Mouse (Mus musculus): ENCODE measurements at regions not wholly inside any gene's neighbourhood (a gene's known extent, or its start where the extent isn't known, plus 50 kb on each side); places are given as distances from the start of the nearest gene placed in this dataset.
A peak's percentile ranks its signal among the peaks of the same experiment; 100 is the strongest.

DNA sequence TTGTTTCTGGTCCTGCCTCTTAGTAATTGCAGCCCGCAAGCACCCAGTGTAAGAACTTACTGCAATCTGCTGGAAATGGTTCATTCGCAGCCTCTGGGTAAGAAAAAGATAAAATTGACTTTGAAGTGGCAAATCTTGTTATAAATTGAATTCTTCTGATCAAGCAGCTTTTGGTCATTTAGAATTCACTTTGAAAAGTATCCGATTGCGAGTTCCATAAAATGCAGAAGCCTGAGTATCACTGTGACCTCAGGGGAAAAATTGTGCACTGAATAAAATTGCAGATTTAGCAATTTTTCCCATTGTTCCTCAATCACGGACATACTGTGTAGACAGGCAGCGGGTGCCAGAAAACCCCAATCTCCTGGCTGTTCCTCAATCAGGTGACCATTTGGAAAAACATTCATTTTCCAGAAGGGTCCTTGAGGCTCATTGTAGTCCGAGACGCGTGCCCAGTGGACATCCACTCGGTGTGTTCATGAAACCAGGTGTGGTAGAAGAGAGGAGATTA lies 320.4 kb downstream of the Cmpk2 start:
- no peak for DNase-seq (ENCODE audit: low spot score in 2 of 2)

DNA sequence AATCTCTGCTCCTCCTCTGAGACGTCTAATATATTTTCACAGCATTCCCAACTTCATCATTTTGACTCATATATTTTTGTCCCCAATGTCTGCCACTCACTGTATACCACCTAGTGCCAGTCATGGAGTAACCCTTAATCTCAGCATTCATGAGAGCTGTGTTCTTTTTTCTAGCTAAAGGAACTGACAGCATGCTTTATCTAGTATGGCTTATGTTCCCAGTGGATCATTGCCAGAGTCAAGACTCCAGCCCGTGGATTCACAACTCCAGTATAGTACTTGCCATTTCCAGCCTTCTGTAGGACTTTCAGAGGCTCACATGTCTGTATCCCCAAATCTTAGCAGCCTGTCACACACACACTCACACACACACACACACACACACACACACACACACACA lies 316.5 kb downstream of the Cmpk2 start:
- no peak for DNase-seq (ENCODE audit: low spot score in 2 of 2)

DNA sequence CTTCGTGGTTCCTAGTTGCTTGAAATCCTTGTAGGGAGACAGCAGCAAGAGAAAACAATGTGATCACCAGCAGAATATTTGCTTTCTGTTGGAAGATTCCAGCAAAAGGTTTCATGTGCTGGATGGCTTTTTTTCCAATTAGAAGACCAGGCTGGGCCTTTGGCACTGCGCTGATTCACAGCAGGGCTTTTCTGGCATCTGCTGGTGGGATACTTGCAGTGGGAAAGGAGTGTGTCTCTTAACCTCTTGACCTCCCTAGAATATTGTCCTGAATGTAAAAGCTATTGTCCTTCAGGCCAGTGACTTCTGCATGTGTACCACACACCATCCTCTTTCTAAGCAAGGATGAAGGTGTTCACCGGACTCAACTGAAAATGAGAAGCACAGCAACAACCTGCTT lies 315.4 kb downstream of the Cmpk2 start:
- no peak for DNase-seq (ENCODE audit: low spot score in 2 of 2)

DNA sequence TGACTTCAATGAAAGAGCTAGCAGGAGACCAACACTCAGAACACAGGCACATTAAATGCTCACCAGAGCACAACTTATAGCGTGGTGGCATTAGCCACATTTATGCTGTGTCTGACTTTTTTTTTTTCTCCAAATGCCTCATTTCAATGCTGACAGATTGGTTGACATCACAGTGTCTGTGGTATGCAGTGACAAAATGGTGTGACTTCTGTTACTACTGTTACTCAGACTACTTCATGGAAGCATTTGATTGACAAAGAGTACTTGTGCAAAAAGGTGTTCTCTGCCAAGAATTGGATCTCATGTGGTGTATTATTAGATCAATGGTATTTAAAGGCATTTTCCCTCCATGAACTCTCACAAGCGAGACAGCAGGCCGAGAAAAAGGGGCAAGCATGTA lies 314.8 kb downstream of the Cmpk2 start:
- no peak for DNase-seq (ENCODE audit: low spot score in 2 of 2)

DNA sequence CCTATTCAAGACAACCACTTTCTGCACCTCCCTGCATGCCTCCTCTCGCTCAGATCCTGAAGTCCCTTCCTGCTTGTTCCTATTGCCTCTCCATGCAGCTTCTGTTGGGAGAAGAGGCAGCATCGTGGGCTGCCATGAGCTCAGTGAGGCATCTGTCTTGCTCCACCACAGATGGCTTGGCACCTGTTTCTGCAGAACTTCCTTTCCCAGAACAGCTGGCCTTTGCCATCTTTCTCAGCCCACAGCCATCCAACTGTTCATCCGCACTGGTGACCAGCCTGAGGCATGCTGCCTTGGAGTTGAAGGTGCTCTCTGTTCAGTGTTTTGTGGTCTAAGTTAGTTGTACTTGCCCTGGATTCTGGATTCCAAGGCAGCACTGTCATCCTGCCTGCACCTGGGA lies 312.5 kb downstream of the Cmpk2 start:
- peak; percentile 29 to 34 for DNase-seq (ENCODE audit: low spot score in 2 of 2)

DNA sequence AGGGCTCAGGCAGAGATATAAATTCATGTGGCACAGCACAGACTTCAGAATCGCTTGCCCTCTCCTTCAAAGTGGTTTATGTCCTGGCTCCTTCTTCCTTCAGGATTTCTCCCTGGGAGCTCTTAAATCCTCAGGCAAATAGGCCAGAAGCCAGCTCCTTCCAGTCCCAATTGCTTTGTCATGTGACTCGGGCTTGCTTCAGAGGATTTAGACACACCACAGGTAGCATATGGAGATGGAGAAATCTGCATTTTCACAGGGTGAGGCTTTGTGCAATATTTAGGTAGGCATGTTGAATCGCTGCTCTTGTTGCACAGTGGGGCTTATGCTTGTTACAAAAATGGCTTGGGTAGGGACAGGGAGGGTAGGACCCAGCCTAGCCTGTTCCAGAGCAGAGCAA lies 309.8 kb downstream of the Cmpk2 start:
- no peak for DNase-seq (ENCODE audit: low spot score in 2 of 2)

DNA sequence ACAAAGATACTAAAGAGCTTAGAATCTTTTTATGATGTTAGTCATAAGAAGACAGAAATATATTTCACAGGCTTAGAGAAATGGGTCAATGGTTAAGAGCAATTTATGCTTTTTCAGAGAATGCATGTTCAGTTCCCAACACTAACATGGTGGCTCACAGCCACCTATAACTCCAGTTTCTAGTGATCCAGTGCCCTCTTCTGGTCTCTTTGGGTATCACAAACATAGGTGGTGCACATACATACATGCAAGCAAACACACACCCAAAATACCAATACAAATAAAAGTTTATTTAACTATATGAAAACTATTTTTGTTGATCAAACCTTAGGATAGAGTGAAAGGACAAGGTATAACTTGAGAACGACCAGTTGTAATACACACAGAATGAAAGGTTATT lies 308.0 kb downstream of the Cmpk2 start:
- no peak for DNase-seq (ENCODE audit: low spot score in 2 of 2)

DNA sequence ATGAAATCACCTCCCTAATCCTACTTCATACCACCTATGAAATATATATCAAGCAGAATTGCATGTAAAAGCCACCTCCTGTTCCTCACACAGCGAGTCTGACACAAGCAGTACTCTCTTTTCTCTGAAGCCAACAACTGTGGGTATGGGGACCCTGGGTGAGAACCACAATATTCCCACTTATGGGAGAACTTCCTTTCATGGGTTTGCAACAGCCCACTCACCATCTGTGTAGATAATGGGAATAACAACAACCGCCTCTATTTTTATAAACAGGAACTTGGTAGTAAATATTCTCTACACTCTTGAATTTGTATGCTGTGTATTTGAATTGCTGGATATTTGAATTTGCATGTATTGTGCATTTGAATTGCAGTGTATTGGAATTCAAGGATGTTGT lies 305.0 kb downstream of the Cmpk2 start:
- no peak for DNase-seq (ENCODE audit: low spot score in 2 of 2)

DNA sequence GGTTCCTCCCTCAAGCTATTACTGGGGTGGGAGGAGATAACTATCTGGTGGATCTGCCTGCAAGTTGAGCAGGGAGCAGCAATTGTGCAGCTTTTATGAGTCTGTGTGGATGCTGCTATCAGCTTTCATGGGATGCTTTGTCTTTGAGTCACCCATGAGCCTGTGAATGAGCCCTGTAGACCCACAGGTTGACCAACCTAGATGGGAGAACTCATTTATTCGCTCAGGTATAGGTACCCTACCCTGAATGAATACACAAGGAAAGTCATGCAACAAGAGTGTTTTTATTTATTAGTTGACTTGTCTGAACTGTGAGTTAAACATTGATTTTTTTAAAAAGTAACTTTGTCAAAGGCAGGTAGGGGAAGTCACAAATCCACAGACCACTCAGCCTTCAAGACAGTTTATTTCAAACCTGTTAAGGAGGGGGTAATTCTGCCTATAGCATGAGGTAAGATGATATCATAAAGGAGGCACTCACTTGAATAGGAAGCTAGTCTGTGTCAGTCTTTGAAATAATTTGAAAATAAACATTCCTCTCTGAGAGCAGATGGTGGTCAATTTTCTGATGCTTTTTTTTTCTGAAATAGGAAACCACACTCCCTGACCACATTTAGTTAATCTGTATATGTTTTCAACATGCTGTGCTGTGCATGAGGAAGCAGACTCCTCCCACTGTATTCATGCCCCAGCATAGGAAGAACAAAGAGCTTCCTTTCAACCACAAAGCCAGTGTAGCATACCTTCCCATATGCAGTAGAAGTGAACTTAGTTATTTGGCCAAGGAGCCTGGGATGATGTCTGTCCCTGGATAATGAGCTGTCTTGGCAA lies 302.0 kb downstream of the Cmpk2 start:
- no peak for DNase-seq (ENCODE audit: low spot score in 2 of 2)

DNA sequence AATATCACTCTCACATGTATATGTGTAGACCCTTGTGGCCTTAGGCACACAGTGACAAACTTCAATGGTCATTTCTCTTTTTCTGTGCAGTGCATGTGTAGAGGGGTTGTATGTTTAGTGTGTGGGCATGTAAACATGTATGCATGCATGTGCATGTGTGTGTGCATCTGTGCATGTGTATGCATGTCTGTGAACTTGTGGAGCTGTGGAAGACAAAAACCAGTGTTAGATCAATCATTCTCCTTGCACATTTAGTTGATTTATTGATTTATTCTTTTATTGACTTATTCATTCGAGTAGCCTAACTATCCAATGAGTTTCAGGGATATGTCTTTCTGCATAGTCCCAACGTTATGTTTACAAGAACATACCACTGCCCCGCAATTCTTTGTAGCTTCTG lies 298.5 kb downstream of the Cmpk2 start:
- no peak for DNase-seq (ENCODE audit: low spot score in 2 of 2)

DNA sequence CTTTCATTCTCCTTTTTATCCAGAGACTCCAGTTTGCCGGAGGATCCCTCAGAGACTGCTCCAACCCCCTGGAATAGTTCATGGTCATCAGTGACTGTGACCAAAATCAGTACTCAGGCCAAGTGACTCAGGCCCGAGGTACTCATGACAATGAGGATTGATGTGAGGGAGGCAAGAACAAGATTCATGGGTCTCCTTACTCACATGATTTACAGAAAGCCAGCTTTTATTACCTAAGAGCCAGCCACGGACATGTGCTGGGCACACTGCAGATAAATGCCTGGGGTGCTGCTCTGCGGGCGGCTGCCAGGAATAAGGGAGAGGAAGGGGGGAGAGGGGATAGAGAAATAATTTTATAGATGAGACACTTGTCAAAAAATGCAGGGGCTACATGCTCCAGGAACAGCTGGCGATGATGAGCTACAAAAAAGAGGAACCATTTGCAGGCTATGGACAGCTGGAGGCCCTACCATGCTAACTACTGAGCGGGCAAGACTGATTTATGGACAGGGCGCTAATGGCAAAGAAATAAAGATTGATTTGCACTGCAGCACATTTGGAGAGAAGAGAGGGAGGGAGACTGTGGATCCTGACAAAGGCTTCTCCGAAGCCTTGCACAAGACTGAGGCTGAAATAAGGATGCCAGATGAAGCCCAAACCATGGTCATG lies 289.8 kb downstream of the Cmpk2 start:
- DNase-seq (ENCODE audit: low spot score in 2 of 2), result no peak

DNA sequence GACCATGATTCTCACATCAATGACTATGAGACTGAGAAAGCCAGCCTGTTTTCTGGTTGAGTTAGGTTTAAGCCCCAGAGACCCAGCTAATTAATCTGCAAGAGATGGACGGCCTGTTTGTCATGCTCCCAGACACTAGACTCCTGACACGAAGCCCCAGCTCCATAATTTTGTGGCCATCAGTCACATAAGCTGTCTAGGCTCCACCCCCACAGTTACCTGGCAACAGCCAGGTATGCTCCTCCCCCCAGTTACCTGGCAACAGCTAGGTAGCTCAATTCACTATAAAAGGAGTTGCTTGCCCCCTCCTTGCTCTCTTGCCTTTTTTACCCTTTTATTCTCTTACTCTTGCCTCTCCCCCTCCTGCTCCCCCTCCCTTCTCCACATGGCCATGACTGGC lies 287.3 kb downstream of the Cmpk2 start:
- DNase-seq (ENCODE audit: low spot score in 2 of 2), result no peak

DNA sequence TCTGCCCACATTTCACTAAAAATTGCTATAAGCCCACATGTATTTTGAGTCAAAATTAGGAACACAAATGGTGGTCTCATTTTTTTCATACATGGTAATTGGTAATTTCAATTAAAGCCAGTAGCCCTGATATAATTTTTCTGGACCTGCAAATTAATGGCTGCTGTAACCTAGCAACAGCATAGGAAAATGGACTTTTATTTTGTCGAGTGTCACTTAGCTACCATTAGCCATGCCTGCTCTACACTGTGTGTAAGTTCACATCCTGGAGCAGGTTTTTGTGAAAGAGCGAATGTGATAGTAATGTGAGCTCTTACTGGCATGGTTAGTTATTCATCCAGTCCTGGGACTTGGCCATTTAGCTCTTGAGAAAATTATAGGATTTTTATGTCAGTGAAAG lies 285.6 kb downstream of the Cmpk2 start:
- DNase-seq (ENCODE audit: low spot score in 2 of 2), result no peak

DNA sequence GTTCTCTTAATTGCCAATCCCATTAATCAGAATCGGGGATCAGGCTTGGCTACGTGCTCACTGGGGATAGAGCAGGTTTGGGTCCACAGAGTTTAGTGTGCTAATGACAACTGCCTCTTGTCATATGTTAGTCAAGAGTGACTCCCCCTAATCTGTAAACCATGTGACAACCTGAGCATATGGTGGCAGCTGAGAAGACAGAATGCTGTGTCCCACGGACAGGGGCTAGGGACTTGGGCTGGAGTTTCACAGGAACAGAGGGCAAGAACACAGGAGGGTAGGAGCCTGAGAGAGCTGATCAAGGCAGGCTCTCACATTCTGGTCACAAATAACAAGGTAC lies 265.5 kb downstream of the Cmpk2 start:
- DNase-seq (ENCODE audit: low spot score in 2 of 2), result no peak

DNA sequence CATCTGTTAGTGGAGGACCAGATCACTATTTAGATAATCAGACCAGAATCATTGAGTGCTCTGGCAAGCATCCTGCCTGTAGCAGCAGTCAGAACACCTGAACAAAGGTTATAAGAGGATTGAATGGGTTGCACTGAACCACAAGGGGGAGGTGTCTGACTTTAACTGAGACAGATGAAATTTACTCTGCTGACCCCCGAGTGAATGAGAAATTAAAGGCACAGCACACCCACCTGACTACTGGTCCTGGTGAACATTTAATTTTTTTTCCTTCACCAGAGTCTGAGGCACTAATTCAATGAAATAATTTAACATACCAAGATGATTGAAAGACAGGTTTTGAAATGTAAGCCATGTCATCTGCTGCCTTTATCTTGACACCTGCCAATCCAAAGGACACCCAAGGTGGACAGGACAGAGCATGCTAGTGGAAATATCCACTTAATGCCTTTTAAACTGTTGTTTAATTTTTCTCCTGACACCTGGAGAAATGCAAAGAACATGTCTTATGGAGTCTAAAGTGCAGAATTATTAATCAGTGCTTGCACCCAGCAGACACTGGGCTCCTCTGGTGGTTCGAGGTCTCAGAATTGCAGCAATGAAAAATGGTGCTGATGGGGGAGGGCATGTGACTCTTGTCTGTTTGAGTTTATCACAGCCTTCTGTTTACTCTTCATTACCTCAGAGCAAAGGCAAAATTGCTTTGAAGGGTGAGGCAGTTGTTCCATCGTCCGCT lies 265.0 kb downstream of the Cmpk2 start:
- no peak for DNase-seq (ENCODE audit: low spot score in 2 of 2)

DNA sequence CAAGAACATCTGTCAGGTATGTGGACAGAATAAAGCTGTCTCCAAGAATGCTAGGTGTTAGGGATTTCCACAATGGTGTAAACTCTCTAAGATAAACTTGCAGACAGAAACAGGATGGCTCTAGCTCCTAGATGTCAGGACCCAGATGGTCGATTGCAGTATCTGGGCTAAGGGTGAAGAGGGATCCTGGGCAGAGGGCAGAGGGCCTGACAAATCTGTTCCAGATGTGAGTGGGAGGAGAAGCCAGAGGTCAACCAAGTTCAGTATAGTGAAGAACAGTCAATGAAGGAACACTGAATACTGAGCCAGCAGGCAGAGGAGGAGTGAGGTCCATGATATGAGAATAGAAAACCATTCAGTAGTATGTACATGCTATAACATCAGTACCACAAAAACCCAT lies 254.4 kb downstream of the Cmpk2 start:
- DNase-seq (ENCODE audit: low spot score in 2 of 2), result no peak

DNA sequence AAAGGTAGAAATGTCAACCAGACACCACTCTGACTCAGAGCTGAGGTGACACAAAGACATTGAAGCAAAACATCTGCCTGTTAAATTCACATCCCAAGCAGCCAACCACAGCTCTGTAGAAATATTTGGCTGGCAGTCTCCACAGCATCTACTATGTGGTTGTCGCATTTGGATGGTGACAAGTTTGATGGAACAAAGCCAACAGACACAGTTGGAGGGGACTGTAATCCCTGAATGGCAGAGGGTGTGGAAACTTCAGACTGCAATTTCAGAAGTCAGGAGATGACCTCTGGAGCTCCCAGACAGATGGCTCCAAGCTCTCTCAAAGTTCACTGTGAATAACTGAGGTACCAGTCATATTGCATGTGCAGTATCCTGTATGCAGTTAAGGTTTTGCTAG lies 229.8 kb downstream of the Cmpk2 start:
- no peak for DNase-seq (ENCODE audit: low spot score in 2 of 2)

DNA sequence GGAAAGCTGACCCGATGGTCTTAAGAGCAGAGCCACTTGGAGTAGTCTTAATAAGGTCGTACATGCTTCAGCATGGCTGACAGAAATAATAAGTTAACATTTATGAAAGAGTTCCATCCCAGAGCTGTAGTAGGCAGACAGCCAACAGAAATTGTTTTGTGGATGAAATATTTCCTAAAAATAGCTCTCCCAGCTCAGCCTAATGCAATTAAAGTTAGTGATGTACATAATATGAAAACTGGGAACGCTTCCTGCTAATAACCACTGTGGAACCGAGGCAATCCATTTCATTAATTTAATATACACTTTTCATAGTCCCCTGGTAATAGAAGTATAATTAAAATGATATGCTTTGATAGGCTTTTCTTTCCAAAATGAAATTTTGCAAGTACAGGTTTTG lies 219.0 kb downstream of the Cmpk2 start:
- no peak for DNase-seq (ENCODE audit: low spot score in 2 of 2)

DNA sequence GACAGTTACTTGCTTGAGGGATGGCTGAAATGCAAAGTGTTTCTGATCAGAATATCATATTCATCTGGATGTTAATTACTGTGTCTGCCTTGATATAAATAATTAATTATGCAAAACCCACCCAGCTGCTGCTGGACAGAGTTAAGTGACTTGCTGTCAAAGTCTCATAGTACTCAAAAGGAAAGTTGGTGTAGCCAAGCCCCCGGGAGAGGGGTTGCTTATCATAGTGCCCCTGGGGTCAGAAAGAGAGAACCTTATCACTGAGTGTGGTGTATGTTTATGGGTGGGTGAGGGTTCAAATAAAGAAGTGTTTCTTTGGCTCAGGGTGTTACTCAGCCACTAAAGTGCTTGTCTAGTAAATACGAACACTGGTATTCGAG lies 211.6 kb downstream of the Cmpk2 start:
- DNase-seq (ENCODE audit: low spot score in 2 of 2), result no peak

DNA sequence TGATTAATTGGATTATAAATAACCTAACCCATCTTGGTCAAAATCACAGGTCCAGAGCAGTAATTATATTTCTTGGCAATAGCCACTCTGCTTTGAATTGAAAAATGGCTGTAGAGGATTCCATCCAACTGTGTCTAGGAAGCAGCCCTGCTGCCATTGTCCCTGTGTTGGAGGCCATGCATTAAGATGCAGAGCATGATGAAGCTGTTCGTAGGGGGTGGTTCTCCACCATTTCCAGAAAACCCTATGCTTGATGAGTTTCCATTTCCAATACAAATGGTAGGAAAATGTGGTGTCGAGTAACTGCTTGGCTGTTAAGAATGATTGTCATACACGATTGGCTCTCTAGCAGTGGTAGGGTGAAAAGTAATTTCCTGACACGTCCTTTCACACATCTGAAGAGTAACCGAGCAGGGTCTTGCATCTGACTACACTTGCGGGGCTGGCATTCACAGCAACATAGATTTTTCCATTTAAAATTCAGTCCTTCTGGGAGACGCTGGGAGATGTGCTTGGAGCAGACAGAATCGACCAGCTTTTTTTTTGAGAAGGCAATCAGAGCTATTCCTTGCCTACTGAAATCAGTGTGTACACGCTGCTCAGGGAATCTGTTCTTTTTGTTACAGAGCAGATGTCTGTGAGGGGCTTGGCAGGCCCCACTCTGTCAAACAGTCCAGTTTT lies 211.0 kb downstream of the Cmpk2 start:
- no peak for DNase-seq (ENCODE audit: low spot score in 2 of 2)

DNA sequence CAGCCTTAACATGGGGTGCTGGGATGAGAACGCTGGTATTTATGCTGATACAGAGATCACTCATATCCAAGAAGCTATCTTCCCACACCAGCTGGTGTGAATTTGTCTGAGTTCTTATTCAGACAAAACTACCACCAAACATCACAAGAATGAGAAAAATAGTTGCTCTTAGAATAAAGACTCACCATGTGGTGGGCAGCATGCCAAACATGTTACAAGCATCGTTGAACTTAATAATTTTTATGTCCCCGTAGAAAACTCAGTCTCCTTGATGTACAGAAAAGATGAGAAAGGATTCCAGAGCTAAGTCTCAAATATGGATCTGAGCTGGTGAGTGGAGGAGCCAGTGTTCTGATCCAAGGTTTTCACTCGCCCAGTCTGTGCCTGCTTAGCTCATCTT lies 196.5 kb downstream of the Cmpk2 start:
- no peak for DNase-seq (ENCODE audit: low spot score in 2 of 2)

DNA sequence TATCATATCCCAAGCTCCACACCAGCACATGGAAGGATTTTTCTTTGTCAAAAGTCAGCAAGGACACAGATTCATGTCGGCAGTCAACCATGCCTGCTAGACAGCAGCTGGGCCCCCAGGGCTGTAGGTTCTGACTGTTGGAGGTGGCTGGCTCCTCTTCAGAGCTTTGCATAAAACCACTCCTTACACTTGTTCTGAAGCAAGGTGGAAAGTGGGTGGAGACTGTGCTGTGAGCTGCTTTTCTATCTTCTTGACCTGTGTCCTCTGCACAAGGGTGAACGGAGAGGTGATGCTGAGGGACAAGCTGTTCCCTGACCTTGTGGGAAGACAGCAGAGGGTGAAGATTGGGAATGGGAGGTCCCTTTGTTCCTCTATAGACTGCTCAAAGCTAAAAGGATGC lies 185.2 kb downstream of the Cmpk2 start:
- no peak for DNase-seq (ENCODE audit: low spot score in 2 of 2)

All from frontal cortex, postnatal 10 days (tissue).